Mouse (Mus musculus): ENCODE results near the gene Dnmbp.

The Dnmbp gene

DNA sequence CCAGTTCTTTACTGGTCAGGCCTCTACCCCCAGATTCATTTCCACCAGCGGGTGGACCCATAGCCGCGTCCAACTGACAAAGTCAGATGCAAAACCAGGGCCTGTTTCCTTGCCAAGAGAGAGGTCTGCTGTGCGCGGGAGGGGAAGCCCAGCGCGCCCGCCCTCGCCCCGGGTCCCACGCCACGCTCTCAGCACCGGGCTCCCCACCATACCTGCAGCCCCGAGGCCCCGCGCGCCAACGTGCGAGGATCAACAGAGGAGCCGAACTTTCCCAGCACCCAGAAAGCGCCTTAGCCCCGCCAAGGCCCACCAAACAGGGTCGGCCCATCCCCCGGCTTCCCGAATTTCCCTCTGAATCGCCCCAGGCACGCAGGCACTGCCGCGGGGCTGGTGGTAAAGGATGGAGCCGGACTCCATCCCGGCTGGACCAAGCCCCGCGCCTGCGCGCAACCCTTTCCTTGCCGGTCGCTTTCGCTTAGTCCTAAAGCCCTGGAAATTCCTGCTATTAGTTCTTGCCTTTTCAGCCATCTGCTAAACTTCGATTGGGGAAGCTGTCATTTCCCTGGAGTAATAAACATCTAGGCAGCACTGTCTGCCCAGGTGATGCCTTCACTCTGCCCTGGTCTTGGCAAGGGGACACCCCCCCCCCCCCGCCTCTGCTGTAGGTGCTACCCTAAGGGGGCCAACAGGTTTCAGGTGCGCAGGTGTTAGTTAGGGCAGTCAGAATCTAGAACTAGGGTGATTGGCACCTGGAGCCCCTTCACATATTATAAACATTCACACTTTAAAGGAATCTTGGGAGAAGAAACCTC, 60.4 kb downstream of the Dnmbp start:
- DNase-seq (ENCODE audit: low read depth, low spot score): no peak

DNA sequence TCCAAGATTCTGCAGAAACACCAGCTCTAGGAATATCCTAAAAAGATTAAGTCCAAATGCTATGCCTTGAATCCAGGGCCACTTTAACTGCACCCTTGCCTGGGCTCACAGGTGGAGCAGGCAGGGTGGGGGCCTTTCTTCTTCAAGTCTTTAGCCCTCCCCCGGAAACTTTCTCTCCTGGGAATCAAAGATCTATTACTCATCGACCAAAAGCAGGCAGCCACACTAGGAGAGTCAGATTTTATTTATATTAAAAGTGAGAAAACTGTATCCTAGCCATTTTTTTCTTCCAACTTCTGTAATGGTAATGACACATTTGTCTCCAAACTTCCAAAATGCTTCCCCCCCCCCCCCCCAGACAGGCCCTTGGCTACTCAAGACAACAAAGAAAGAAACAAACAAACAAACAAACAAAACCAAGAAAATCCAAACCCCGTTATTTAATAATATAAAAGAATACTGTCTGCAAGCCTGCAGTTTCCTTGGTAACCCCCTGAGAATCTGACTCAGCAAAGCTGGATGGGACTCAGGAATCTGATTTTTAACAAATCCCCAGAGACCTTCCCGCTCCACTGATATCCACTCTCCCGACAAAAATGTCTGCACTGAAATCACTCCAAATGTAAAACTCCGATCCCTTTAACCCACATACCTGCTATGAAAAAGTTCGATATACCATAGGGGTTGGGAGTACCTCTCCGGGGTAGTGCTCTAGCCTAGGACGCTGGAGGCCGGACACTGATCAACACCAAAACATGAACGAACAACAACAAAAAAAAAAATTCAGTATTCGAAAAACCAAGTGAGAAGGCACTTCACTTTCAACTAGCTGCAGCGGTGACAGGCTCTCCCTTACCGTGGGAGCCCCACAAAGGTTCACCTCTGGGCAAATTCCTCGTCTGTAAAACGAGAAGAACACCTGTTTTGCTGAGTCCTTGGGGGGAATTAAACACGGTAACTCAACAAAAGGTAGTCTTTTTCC, 61.6 kb downstream of the Dnmbp start:
- DNase-seq (ENCODE audit: low read depth, low spot score): no peak

- no peak for DNase-seq (ENCODE audit: low read depth, low spot score)
These were observed 62.6 kb downstream of the Dnmbp start for GRCm38 (mm10) chr19:43877364-43877763.

GRCm38 (mm10) chr19:43875996-43876395, 64.0 kb downstream of the Dnmbp start:
- DNase-seq (ENCODE audit: low read depth, low spot score): no peak

DNA sequence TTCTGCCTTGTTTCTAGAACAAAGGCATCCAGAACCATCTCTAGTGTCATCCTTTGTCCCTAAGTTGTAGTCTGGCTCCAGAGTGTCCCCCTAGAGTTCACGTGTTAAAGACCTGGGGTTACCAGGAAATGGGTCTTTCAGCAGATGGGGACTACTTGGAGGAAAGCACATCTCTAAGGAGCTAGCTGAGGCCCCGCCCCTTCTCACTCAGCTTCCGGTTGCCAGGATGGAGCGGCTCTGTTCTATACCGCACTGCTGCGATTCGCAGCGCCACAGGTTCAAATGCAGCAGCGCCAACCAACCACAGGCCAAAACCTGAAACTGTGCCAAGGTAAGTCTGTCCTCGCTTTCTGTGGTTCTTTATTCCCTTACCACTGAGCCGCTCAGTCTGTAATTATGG, 65.6 kb downstream of the Dnmbp start:
- no peak for DNase-seq (ENCODE audit: low read depth, low spot score)

DNA sequence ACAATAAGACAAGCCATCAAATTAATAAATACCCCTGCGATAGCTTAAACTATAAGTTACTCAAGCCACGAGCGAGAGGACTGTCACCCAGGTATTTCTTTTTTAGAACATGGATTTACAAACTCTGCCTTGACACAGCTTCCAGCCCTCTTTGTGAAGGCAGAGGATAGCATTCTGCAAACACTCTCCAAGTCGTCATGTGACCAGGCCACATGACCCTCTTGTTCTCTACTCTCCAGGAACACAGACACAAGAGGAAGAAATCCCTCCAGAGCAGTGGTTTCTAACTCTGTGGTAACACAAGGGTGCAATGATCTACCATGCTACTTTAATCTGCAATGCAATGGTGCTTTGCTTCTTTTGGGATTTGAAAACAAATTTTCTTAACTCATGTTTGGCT, 69.6 kb downstream of the Dnmbp start:
- no peak for DNase-seq (ENCODE audit: low read depth, low spot score)

- no peak for DNase-seq (ENCODE audit: low read depth, low spot score)
These were observed 82.6 kb downstream of the Dnmbp start for GRCm38 (mm10) chr19:43857347-43857746.

DNA sequence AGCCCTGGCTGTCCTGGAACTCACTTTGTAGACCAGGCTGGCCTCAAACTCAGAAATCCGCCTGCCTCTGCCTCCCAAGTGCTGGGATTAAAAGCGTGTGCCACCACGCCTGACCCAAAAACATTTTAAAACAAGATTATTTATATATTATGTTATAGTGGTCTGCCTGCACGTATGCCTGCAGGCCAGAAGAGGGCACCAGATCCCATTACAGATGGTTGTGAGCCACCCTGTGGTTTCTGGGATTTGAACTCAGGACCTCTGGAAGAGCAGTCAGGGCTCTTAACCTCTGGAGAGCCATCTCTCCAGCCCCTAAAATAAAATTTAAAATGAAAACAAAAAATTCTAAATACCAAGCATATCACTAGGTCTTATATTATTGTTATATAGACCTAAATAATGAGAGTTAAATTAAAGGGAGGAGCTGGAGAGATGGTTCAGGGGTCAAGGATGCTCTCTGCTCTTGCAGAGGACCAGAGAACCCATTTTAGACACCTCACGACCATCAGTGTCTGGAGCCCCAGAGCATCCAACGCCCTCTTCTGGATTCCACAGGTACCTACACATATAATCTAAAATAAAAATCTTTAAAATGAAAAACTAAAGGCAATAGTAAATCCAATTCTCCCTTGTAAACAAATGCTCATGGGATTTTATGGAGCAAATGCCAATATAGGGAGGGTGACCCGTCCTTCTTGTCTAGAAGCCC, 87.0 kb downstream of the Dnmbp start:
- no peak for DNase-seq (ENCODE audit: low read depth, low spot score)

GRCm38 (mm10) chr19:43851996-43852630, 87.9 kb downstream of the Dnmbp start:
- DNase-seq (ENCODE audit: low read depth, low spot score): peak; percentile 78

DNA sequence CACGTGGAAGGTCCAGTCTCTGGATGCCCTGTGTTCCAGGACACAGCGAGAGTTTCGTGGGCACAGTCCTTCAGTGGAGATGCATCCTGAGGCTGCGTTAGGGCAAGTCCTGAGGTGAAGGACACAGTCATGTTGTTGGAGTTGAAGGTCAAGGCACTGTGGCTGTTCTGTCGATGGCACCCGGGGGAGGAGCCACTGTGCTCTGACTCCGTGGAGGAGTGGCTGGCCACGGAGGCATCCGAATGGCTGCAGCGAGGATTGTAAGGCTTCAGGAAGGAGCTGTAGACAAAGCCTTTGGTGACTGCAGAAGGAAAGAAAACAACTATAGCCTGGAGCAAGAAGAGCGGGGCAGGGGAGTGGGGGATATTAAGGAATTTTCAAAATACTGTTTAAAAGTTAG, 90.0 kb downstream of the Dnmbp start:
- no peak for DNase-seq (ENCODE audit: low read depth, low spot score)

DNA sequence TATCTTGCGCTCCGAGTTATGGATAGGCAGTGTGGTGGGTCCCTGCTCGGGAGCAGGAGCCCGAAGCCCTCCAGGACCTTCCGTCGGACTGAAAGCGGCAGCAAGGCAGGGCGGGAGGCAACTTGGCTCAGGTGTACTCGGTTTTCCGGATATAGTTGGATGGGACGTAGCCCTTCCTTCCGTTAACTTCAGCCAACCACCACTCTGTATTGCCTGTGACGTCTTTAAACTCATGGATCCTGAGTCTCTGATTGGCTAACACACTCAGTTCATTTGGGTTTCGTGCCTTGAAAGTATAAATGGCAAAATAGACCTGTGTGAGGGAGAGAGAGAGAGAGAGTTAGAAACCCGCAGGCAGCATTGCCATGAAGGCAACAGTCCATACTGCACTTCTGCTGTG, 92.0 kb downstream of the Dnmbp start:
- DNase-seq (ENCODE audit: low read depth, low spot score): no peak

DNA sequence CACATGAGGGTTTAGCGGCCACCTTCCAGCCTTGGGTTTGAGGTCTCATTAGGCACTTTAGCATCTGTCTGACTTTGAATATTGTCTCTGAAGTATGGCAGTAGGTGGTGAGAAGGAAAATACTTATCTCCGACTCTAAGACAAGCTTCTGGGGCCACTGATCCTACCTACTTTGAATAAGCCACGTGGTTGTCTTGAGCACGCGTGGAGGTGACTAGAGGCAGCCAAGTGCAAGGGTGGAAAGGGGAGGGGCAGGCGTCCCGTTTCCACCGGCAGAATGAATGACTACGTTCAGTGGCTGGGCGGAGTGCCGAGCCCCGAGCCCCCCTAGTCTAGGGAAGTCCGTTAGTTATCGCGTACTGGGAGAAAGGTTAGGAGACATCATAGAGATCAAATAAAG, 92.9 kb downstream of the Dnmbp start:
- DNase-seq (ENCODE audit: low read depth, low spot score): no peak

DNA sequence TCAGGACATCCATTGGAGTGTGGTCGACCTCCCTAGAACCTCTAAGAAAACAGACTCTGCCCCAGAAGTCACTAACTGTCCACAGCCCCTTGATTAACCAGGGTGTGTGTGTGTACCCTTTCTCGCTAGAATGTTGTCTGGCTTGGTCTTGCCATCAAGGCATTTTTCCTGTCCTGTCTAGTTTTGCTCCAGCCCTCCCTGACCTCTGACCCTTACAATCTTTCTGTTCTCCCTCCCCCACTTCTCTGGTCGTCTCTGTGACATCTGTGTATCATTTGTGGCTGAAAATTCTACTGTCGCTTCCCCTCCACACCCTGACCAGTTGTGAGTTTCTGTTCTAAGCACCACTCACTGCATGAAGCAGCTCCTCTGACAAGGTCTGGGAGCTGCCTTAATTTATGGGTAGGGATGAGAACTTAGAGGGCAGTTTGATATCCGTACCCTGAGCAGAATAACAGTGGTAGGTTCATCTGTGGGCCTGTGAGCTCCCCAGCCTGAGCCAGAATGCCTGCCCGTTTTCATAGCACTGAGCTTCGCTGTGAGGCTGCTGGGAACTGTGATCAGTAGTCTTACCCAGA, 94.6 kb downstream of the Dnmbp start:
- DNase-seq (ENCODE audit: low read depth, low spot score): no peak

GRCm38 (mm10) chr19:43843184-43843583, 96.8 kb downstream of the Dnmbp start:
- DNase-seq (ENCODE audit: low read depth, low spot score): no peak

GRCm38 (mm10) chr19:43832425-43833069, 107.4 kb downstream of the Dnmbp start:
- peak; percentile 66 for DNase-seq (ENCODE audit: low read depth, low spot score)

GRCm38 (mm10) chr19:43826855-43827254, 113.1 kb downstream of the Dnmbp start:
- DNase-seq (ENCODE audit: low read depth, low spot score): no peak

DNA sequence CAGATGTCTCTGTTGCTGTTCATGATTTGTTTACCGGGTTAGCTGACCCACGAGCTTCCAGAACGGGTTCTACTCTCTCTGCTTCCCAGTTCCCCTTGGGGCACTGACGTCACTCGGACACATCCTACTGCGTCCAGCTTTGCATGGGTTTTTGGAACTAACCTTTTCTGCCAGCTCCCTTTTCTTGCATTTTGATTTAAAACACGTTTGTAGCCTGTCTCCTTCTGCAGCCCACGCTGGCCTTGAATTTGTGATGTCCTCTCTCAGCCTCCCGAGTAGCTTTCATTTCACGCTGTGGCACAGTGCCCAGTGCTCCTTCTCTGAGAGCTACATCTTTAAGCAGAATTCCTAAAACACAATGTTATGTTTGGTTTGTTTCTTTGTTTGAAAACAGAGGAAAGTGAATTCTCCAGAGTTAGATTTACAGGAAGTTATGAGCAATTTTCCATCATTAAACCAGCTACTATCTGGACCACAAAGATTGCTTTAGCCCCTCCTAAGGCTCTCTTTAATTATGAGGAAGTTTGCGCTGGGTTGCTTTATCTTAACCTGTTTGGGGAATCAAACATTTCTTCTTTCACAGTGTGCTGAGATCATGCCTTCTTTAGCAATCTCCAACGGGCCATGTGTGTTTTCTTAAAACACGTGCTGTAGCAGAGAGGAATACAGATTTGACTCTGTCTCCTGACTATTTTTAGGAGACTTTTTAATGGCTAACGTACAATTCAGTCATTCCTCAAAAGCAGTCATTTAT, 124.2 kb downstream of the Dnmbp start:
- DNase-seq (ENCODE audit: low read depth, low spot score): no peak

GRCm38 (mm10) chr19:43813315-43813714, 126.7 kb downstream of the Dnmbp start:
- DNase-seq (ENCODE audit: low read depth, low spot score): no peak

- no peak for DNase-seq (ENCODE audit: low read depth, low spot score)
These were observed 128.6 kb downstream of the Dnmbp start for GRCm38 (mm10) chr19:43811419-43811818.

DNA sequence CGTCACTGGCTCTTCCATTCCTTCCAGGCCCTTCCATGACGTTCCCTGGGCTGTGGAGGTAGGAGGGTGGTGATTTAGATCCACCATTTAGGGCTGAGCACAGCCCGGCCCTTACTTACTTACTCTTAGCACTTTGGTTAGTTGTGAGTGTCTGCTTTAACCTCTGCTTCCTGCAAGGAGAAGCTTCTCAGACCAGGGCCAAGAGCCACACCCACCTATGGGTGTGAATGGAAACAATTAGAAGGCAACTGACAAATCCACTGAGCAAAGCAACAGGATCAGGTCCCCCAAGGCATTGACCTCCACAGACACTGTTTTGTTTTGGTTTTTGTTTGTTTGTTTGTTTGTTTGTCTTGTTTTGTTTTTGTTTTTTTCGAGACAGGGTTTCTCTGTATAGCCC, 130.7 kb downstream of the Dnmbp start:
- peak; percentile 17 for DNase-seq (ENCODE audit: low read depth, low spot score)

All from CD4-positive helper T cell, adult 2 months (primary cell).